Mouse (Mus musculus) liver, postnatal 0 days (tissue): Measurements from ENCODE around the gene Hk3.

Source experiments
- CTCF ChIP-seq: sonication (generic); IDR thresholded peaks from 2 replicates; pipeline ENCODE4 v1.5.1; 2016; ENCODE audit warnings: antibody characterized with exemption, low read depth
- EP300 ChIP-seq: IDR thresholded peaks from 2 replicates; pipeline ENCODE4 v1.6.1; 2016; ENCODE audit warnings: antibody characterized with exemption, low read depth, mild to moderate bottlenecking

DNA sequence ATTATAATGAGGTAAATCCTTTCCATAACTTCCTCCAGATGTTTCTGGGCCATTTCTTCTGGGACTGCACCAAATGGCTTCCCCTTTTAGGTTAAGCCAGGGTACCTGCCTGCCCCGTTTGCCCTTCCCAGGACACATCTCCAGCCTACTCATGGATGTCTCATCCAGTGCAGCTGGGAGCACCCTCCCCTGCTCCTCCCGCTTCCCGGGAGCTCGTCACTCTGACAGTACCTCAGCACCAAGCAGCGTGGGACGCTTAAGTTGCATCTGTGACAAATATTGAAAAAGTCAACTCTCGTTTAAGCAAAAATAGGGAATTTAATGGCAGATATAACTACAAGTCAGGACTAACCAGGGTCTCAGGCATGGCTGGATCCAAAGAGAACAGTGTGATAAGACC is 63.9 kb downstream of the Hk3 start:
- TF ChIP-seq CTCF (no peak), EP300 (no peak)
